Comparison of ENCODE assay signal across 23 mouse cellular contexts in the genomic region with DNA sequence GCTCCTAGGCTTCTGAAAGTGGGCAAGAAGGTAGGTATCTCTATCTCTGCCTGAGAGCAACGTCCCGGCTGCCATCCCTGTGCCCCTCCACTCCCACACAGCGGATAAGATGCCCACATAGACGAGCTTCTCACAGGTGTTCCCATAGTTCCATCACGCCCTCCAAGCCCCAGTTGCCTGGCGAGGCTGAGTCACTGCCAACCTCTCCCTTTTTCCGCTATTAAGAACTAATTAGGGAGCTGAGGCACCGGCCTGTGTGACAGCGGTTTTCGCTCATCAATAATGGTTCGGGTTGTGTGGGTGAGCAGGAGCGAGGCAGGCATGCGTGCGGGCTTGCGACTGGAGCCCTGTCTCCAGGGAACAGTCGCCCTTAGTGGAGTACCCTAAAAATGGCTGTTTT. TPM values are rescaled to one million over a fixed set of nuclear protein-coding genes. Genes with fewer than 3 reads are reported as not detected.
DNase-seq lines count a peak whose midpoint lies in the region; ATAC-seq and TF ChIP-seq lines count a peak whose summit lies in the region.
"Had no signal": no experiment of that assay in that cellular context is flagged by ENCODE, and none has a peak within 500 bp of the region (broad histone marks: within the 10 kb centered on the region; RNA-seq: fewer than 3 reads in every experiment).

No protein-coding gene starts in this region.

- no peaks in the 10 kb centered on the region for H3K27me3 ChIP-seq in heart, embryonic 11.5 days (ENCODE audit: control insufficient read depth, insufficient read depth, low read length)
- no peaks in the 10 kb centered on the region for H3K27me3 ChIP-seq in midbrain, embryonic 15.5 days (replicated peaks)
- H3K27me3 ChIP-seq in midbrain, embryonic 11.5 days (ENCODE audit: control insufficient read depth, insufficient read depth, low read length), result no peaks in the 10 kb centered on the region
- H3K27me3 ChIP-seq in Patski, result no peaks in the 10 kb centered on the region
- H3K27me3 ChIP-seq: intestine, embryonic 15.5 days; kidney, embryonic 15.5 days; lung, embryonic 15.5 days; neural tube, embryonic 12.5 days had no signal

- no peak overlapping the region for H3K27ac ChIP-seq in heart, embryonic 11.5 days (ENCODE audit: low read depth, low read length)
- H3K27ac ChIP-seq in midbrain, embryonic 15.5 days, result 0 out of 2 replicates have a peak overlapping the region, but pooled peaks have one; percentile 53
- H3K27ac ChIP-seq in midbrain, embryonic 11.5 days (ENCODE audit: low read depth, low read length), result no peak overlapping the region
- peak overlapping the region; percentile 95 for H3K27ac ChIP-seq in olfactory bulb, adult 2 months (ENCODE audit: insufficient read depth, low read depth, low read length)
- H3K27ac ChIP-seq: embryonic facial prominence, embryonic 10.5 days; heart, embryonic 10.5 days; intestine, embryonic 15.5 days; kidney, embryonic 15.5 days; liver, embryonic 12.5 days; lung, embryonic 15.5 days; neural tube, embryonic 12.5 days had no signal

- in situ Hi-C loops in Patski (cut with MboI; ENCODE audit: low pct_unique_long_range_greater_than_20kb), result no loop called here

- no peaks in the 10 kb centered on the region for H3K36me3 ChIP-seq in heart, embryonic 11.5 days (ENCODE audit: control insufficient read depth, insufficient read depth, low read length)
- H3K36me3 ChIP-seq in midbrain, embryonic 15.5 days (replicated peaks), result no peaks in the 10 kb centered on the region
- H3K36me3 ChIP-seq in midbrain, embryonic 11.5 days (ENCODE audit: control insufficient read depth, insufficient read depth, low read length), result no peaks in the 10 kb centered on the region
- H3K36me3 ChIP-seq: embryonic facial prominence, embryonic 10.5 days; heart, embryonic 10.5 days; intestine, embryonic 15.5 days; kidney, embryonic 15.5 days; liver, embryonic 12.5 days; lung, embryonic 15.5 days; neural tube, embryonic 12.5 days had no signal

- no peaks in the 10 kb centered on the region for H3K9me3 ChIP-seq in heart, embryonic 11.5 days (replicated peaks; ENCODE audit: control insufficient read depth, low read length)
- no peaks in the 10 kb centered on the region for H3K9me3 ChIP-seq in midbrain, embryonic 15.5 days
- no peaks in the 10 kb centered on the region for H3K9me3 ChIP-seq in midbrain, embryonic 11.5 days (ENCODE audit: control insufficient read depth, low read length)
- H3K9me3 ChIP-seq: embryonic facial prominence, embryonic 10.5 days; heart, embryonic 10.5 days; intestine, embryonic 15.5 days; kidney, embryonic 15.5 days; liver, embryonic 12.5 days; lung, embryonic 15.5 days; neural tube, embryonic 12.5 days had no signal

- DNase-seq in heart, adult 11 months, result peak; percentile 66
- no peak for DNase-seq in midbrain, embryonic 11.5 days (ENCODE audit: low spot score, missing footprints)
- no peak for DNase-seq in Patski (ENCODE audit: low read depth, low spot score)
- DNase-seq in spleen, postnatal 4 days (ENCODE audit: low spot score in 2 of 2), result no peak
- no peak for DNase-seq in heart, postnatal 25 days (ENCODE audit: low spot score)
- DNase-seq: cerebellum, adult 11 months; cerebellum, postnatal 36 days; gastrocnemius, postnatal 36 days; heart, postnatal 14 days; left cerebral cortex, postnatal 4 days; thymus, adult 18-20 months had no signal

- no peak for TF ChIP-seq CTCF in Patski (IDR thresholded peaks at IDR 0.05)
- no peak for TF ChIP-seq CTCF in olfactory bulb, adult 2 months (IDR thresholded peaks at IDR 0.05; ENCODE audit: insufficient read depth, low read depth, low read length)

- no peak overlapping the region for H3K4me3 ChIP-seq in heart, embryonic 11.5 days (ENCODE audit: low read depth, low read length)
- H3K4me3 ChIP-seq in midbrain, embryonic 15.5 days, result no peak overlapping the region
- H3K4me3 ChIP-seq in midbrain, embryonic 11.5 days (ENCODE audit: low read depth, low read length), result no peak overlapping the region
- no peak overlapping the region for H3K4me3 ChIP-seq in olfactory bulb, adult 2 months (ENCODE audit: insufficient read depth, low read depth, low read length)
- H3K4me3 ChIP-seq: embryonic facial prominence, embryonic 10.5 days; heart, embryonic 10.5 days; intestine, embryonic 15.5 days; kidney, embryonic 15.5 days; liver, embryonic 12.5 days; lung, embryonic 15.5 days; neural tube, embryonic 12.5 days had no signal

- CTCF ChIA-PET in Patski (lab: Charles Lee), result interaction anchor here (1.3 kb wide), 1 partner anchor 14 kb away, joined by 3 read pairs; no protein-coding TSS in a partner anchor

- intact Hi-C loops in heart, postnatal 25 days (cut with DNase I), result no loop called here

- no peak overlapping the region for H3K4me2 ChIP-seq in heart, embryonic 11.5 days
- H3K4me2 ChIP-seq in midbrain, embryonic 15.5 days, result no peak overlapping the region
- H3K4me2 ChIP-seq in midbrain, embryonic 11.5 days, result no peak overlapping the region
- H3K4me2 ChIP-seq: intestine, embryonic 15.5 days; kidney, embryonic 15.5 days; liver, embryonic 12.5 days; lung, embryonic 15.5 days; neural tube, embryonic 12.5 days had no signal

- 60% methylated on average over 16 of the region's 16 CpGs for WGBS in heart, embryonic 11.5 days (ENCODE audit: insufficient replicate concordance)
- WGBS in midbrain, embryonic 15.5 days, result 58% methylated on average over 16 of the region's 16 CpGs
- 66% methylated on average over 16 of the region's 16 CpGs for WGBS in midbrain, embryonic 11.5 days
- 20% methylated on average over 16 of the region's 16 CpGs for WGBS in olfactory bulb, adult 2 months

- POLR2A ChIA-PET in Patski (lab: Charles Lee), result no interaction called here

- no peak overlapping the region for H3K9ac ChIP-seq in heart, embryonic 11.5 days (ENCODE audit: low read depth, low read length)
- no peak overlapping the region for H3K9ac ChIP-seq in midbrain, embryonic 15.5 days
- H3K9ac ChIP-seq in midbrain, embryonic 11.5 days (ENCODE audit: low read length), result no peak overlapping the region
- H3K9ac ChIP-seq: intestine, embryonic 15.5 days; kidney, embryonic 15.5 days; liver, embryonic 12.5 days; lung, embryonic 15.5 days; neural tube, embryonic 12.5 days had no signal

- peaks cover 7% of the 10 kb centered on the region; the same call in 1 of the 2 replicates for H3K4me1 ChIP-seq in heart, embryonic 11.5 days (ENCODE audit: control insufficient read depth, insufficient read depth, low read length)
- H3K4me1 ChIP-seq in midbrain, embryonic 15.5 days, result peaks cover 44% of the 10 kb centered on the region
- peaks cover 2% of the 10 kb centered on the region; the same call in 1 of the 2 replicates for H3K4me1 ChIP-seq in midbrain, embryonic 11.5 days (ENCODE audit: control insufficient read depth, insufficient read depth, low read length)
- H3K4me1 ChIP-seq in olfactory bulb, adult 2 months (ENCODE audit: control insufficient read depth, insufficient read depth, low read length), result peaks cover 35% of the 10 kb centered on the region
- H3K4me1 ChIP-seq: intestine, embryonic 15.5 days; liver, embryonic 12.5 days; lung, embryonic 15.5 days had no signal

- no peak for ATAC-seq in heart, embryonic 11.5 days (replicated peaks; ENCODE audit: insufficient number of reproducible peaks, low FRiP score, low TSS enrichment)
- no peak for ATAC-seq in midbrain, embryonic 15.5 days (replicated peaks)
- ATAC-seq in midbrain, embryonic 11.5 days (ENCODE audit: low FRiP score), result no peak
- peak; percentile 14 for ATAC-seq in Patski
- ATAC-seq: intestine, embryonic 15.5 days; liver, embryonic 12.5 days had no signal

- no peak for TF ChIP-seq POLR2A in olfactory bulb, adult 2 months (IDR thresholded peaks at IDR 0.05; ENCODE audit: insufficient read depth, low read depth, low read length)

RNA-seq across cellular contexts. Expression of a gene that starts 4.0 kb away (rescaled TPM):
- not detected in 2 replicates for polyA plus RNA-seq in heart, embryonic 11.5 days (2014; fragmentation: Nextera tagmentation; extraction: Ambion mirVana)
- polyA plus RNA-seq in midbrain, embryonic 15.5 days (2015; fragmentation: Nextera tagmentation; extraction: Ambion mirVana), result 2.0 and 2.3 TPM in 2 replicates
- 0.68 and 0.79 TPM in 2 replicates for polyA plus RNA-seq in midbrain, embryonic 11.5 days (2014; fragmentation: Nextera tagmentation; extraction: Ambion mirVana)
- polyA plus RNA-seq in Patski (2021), result not detected
- polyA plus RNA-seq in olfactory bulb, adult 2 months (2012; ENCODE audit: insufficient read depth, insufficient read length, low replicate concordance, missing spikeins), result not detected in 2 replicates
- total RNA-seq in heart, postnatal 25 days (2021), result not detected
- total RNA-seq: adrenal gland, postnatal 4 days; gastrocnemius, postnatal 36 days; heart, postnatal 14 days; left cerebral cortex, postnatal 4 days had no signal
- polyA plus RNA-seq: heart, embryonic 10.5 days; kidney, embryonic 15.5 days; liver, embryonic 12.5 days; lung, embryonic 15.5 days; neural tube, embryonic 12.5 days; urinary bladder, adult 2 months had no signal

RNA-seq across cellular contexts. Expression of a gene that starts 10.6 kb away (rescaled TPM):
- 1,605 and 1,756 TPM in 2 replicates for polyA plus RNA-seq in heart, embryonic 11.5 days (2014; fragmentation: Nextera tagmentation; extraction: Ambion mirVana)
- 1,086 and 1,110 TPM in 2 replicates for polyA plus RNA-seq in midbrain, embryonic 15.5 days (2015; fragmentation: Nextera tagmentation; extraction: Ambion mirVana)
- 1,701 and 1,853 TPM in 2 replicates for polyA plus RNA-seq in midbrain, embryonic 11.5 days (2014; fragmentation: Nextera tagmentation; extraction: Ambion mirVana)
- polyA plus RNA-seq in Patski (2021), result 674 TPM
- polyA plus RNA-seq in olfactory bulb, adult 2 months (2012; ENCODE audit: insufficient read depth, insufficient read length, low replicate concordance, missing spikeins), result not detected in 2 replicates
- total RNA-seq in heart, postnatal 25 days (2021), result 1,000 to 10,000 TPM; 1,459 to 1,550 TPM

RNA-seq across cellular contexts. Expression of a gene that starts 25.7 kb away (rescaled TPM):
- 3.0 and 3.4 TPM in 2 replicates for polyA plus RNA-seq in heart, embryonic 11.5 days (2014; fragmentation: Nextera tagmentation; extraction: Ambion mirVana)
- polyA plus RNA-seq in midbrain, embryonic 15.5 days (2015; fragmentation: Nextera tagmentation; extraction: Ambion mirVana), result 315 and 316 TPM in 2 replicates
- 16.4 TPM in 2 replicates for polyA plus RNA-seq in midbrain, embryonic 11.5 days (2014; fragmentation: Nextera tagmentation; extraction: Ambion mirVana)
- 23.9 TPM for polyA plus RNA-seq in Patski (2021)
- polyA plus RNA-seq in olfactory bulb, adult 2 months (2012; ENCODE audit: insufficient read depth, insufficient read length, low replicate concordance, missing spikeins), result not detected in 2 replicates
- 1 to 10 TPM in 1 of 2 experiments, under 1 TPM in 1; 0.83 to 1.2 TPM for total RNA-seq in heart, postnatal 25 days (2021)

Comparison
In these comparisons a context has a peak if more than half of its experiments do, and no peak if none do; other contexts are left out.
1. H3K27ac ChIP-seq: peak in midbrain, embryonic 15.5 days (single experiment) and olfactory bulb, adult 2 months (single experiment); none in heart, embryonic 11.5 days (single experiment) and midbrain, embryonic 11.5 days (single experiment).
2. RNA of a gene that starts 25.7 kb away (polyA plus RNA-seq): not detected in olfactory bulb, adult 2 months and 315 to 316 TPM in midbrain, embryonic 15.5 days; 23.9 TPM in Patski (single experiment), 16.4 TPM in midbrain, embryonic 11.5 days and 3.0 to 3.4 TPM in heart, embryonic 11.5 days; every median in the first group is over 10 times any median in the second.